Mouse (Mus musculus): ENCODE results near the gene Vsig10l.

Gene Vsig10l

DNA sequence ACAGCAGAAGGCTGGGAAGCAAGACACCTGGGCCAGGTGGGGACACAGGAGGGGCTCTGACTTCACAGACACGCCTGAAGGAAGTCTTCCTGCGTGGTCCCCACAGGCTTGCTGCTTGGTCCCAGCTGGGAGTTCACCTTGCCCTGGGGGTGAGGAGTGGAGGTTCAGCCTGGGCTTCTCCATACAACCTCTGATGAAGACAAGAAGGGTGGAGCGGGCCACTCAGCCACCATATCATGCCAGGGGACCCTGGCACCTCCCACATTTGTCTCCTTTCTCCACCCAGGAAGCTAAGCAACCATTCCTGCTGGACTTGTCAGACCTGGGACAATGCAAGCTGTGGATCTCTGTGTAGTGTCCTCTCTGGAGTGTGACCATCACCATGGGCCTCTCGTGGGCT lies at the start of gene Vsig10l:
TSS of gene Vsig10l (plus strand) at position 301 of the 400 bp plus-strand sequence.
- no peak for DNase-seq (ENCODE audit: low read depth)

DNA sequence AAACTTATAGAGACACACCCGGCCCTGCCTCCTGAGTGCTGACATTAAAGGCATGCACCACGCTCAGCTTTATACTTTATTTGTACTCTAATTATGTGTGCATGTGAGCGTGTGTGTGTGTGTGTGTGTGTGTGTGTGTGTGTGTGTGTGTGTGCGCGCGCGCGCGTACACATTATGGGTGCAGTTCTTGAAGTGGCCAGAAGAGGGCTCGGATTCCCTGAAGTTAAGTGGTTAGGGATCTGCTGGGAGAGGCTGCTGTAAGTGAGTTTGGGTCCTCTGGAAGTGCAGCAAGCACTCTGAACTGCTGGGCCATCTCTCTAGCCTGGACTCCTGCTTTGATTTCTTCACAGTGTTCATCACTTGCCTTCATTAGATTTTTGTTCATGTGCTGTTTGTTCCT lies 45.7 kb upstream of the Vsig10l start:
- DNase-seq (ENCODE audit: low read depth): no peak

GRCm38 (mm10) chr7:43422995-43423617 lies 39.8 kb upstream of the Vsig10l start:
- peak; percentile 40 for DNase-seq (ENCODE audit: low read depth)

- no peak for DNase-seq (ENCODE audit: low read depth)
Observed at GRCm38 (mm10) chr7:43423991-43424625, 38.8 kb upstream of the Vsig10l start.

GRCm38 (mm10) chr7:43427406-43427805 lies 35.5 kb upstream of the Vsig10l start, which contains the start of gene Lim2:
Lim2 (plus strand) TSS chr7:43427670.
- DNase-seq (ENCODE audit: low read depth): no peak

DNA sequence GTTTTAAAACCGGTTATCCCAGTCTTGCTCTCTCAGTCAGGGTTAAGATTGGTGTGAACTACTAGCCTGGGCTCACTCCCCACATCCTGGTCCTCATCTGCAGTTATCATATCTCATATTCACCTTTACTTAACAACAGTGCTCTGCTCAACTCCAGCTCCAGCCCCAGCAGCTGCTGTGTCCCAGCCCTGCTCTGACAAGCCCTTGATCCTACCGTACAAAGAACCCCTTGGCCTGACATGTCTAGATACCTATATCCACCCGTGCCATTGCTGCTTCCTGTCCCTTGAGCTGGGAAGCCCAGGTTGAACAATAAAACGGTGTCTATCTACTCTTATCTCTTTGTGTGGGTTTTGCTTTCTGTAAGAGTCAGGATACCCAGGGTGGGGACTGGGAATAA lies 33.5 kb upstream of the Vsig10l start:
- DNase-seq (ENCODE audit: low read depth): no peak

DNA sequence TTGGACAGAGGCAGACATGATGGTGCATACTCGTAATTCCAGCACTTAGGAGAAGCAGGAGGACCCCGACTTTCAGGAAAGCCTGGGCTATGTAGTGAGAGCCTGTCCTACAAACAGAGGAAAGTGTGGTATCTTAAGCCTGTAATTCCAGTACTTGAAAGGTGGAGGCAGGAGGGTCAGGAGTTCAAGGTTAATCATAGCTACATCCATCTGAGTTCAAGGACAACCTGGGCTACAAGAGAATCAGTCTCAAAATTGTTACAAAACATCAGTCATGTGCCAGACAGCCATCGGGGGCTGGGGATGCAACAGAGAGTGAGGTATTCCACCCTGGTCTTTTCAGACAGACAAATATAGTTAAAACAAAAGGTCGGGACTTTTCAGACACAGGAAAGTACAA lies 30.1 kb upstream of the Vsig10l start:
- no peak for DNase-seq (ENCODE audit: low read depth)

GRCm38 (mm10) chr7:43434676-43435075 lies 28.3 kb upstream of the Vsig10l start:
- DNase-seq (ENCODE audit: low read depth): no peak

- no peak for DNase-seq (ENCODE audit: low read depth)
Observed at GRCm38 (mm10) chr7:43436341-43437255, 26.4 kb upstream of the Vsig10l start, which contains the start of gene Nkg7. Nkg7 (plus strand) TSS chr7:43437073.

GRCm38 (mm10) chr7:43438611-43439010 lies 24.3 kb upstream of the Vsig10l start:
- DNase-seq (ENCODE audit: low read depth): no peak

DNA sequence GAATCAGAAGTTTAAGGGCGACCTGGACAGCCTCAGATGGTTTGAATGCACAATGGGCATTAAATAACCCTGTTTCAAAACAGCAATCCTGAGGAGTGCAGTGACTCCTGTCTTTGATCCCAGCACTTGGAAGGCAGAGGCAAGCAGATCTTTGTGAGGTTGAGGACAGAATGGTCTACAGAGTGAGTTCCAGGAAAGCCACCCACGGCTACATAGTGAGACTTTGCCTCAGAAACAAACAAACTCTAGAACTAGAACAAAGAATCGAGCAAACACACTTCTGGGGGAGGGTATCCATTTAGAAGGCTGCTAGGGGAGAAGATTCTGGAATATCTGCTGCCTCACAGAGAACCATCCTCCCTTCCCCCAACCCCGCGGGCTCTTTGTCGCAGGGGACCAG lies 22.5 kb upstream of the Vsig10l start, which contains the start of gene Cldnd2:
TSS of gene Cldnd2 (plus strand) at position 301 of the 400 bp plus-strand sequence.
- no peak for DNase-seq (ENCODE audit: low read depth)

GRCm38 (mm10) chr7:43441071-43441470 lies 21.9 kb upstream of the Vsig10l start:
- no peak for DNase-seq (ENCODE audit: low read depth)

GRCm38 (mm10) chr7:43442684-43443083 lies 20.3 kb upstream of the Vsig10l start:
- DNase-seq (ENCODE audit: low read depth): no peak

GRCm38 (mm10) chr7:43443126-43443916 lies 19.6 kb upstream of the Vsig10l start:
- peak; percentile 54 for DNase-seq (ENCODE audit: low read depth)

GRCm38 (mm10) chr7:43443917-43444293 lies 19.0 kb upstream of the Vsig10l start, which contains the start of the genes Etfb and Gm45233:
Etfb (plus strand) TSS chr7:43444083.
Gm45233 (plus strand) TSS chr7:43444128.
- peak; percentile 97 for DNase-seq (ENCODE audit: low read depth)

- DNase-seq (ENCODE audit: low read depth): no peak
Observed at GRCm38 (mm10) chr7:43447801-43448200, 15.2 kb upstream of the Vsig10l start.

- DNase-seq (ENCODE audit: low read depth): no peak
Observed at GRCm38 (mm10) chr7:43448246-43448645, 14.7 kb upstream of the Vsig10l start.

DNA sequence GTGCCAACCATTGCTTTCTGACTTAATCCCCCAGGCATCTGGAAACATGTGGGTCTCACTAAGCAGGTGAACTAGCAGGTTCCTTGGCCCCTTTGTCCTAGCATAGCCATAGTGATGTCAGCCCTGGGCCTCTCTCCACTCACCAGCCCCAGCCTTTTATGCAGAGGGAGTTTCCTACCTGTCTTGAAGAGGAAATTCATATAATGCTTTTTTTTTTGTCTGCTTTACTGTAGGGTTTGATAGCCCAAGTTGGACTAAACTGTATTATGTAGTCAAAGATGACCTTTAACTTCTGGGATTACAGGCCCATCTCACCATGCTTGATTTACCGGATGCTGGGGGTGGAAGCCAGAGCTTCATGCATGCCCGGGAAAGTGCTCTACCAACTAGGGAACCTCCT lies 13.1 kb upstream of the Vsig10l start:
- no peak for DNase-seq (ENCODE audit: low read depth)

GRCm38 (mm10) chr7:43451726-43452125 lies 11.2 kb upstream of the Vsig10l start:
- no peak for DNase-seq (ENCODE audit: low read depth)

GRCm38 (mm10) chr7:43452609-43453008 lies 10.3 kb upstream of the Vsig10l start:
- no peak for DNase-seq (ENCODE audit: low read depth)

DNA sequence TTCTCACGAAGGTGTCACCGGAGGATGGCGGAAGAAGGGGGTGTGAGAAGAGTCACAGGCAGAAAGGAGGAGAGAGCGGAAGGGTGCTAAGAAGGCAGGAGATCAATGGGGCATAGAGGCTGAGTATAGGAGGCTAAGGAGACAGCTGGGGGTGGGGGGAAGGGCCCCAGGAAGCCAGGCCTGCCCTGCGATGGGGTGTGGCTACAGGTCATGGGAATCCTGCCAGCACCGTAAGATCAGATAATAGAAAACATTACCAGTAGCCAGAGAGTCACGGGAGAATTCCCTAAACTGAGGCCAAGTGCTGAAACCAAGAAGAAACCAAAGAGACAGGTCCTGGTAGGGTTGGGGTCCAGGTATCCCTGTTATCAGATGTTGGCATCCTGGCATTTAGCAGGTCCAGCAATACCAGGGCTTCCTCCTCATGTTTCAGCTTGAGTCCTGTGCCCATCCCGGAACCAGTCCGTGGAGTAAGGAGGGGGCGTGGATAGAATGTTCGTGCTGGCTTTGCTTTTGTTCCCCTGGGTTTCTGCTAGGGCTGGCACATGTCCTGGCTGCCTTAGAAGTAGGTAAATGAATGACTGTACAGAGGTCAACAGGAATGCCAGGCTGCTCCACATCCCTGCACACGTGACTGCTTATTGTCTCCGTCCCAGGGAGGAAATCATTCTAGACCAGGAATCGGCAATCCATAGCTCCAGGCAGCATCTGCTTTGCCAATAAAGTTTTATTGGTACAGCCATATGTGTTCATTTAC lies 9.2 kb upstream of the Vsig10l start:
- DNase-seq (ENCODE audit: low read depth): no peak
